8 mouse cellular contexts compared by ENCODE assay signal in the genomic region with DNA sequence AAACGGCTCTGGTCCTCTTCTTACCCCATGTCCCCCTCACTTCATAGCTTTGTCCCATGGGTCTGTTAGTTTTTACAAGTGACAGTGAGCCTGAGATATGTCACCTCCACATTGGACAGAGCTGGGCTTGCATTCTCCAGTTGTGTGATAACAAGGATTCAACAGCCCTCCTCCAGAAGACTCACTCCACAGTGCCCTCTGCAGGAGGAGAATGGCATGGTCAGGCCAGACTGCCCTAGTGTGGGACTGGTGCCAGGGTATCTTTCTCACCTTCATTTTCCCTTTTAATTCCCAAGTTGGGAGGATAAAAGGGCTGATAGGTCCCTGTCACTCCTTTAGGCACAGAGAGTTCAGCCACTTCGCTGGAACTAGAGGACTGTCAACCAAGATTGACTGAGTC.
DNase-seq lines count a peak whose midpoint lies in the region; ATAC-seq and TF ChIP-seq lines count a peak whose summit lies in the region.

No protein-coding gene starts in this region.

- H3K36me3 ChIP-seq in heart, postnatal 0 days (replicated peaks; ENCODE audit: control insufficient read depth, insufficient read depth, low read length): 0 out of 2 replicates have a peak, but pooled peaks cover 10% of the 10 kb centered on the region

- TF ChIP-seq EP300 in heart, postnatal 0 days (IDR thresholded peaks at IDR 0.05; ENCODE audit: low read depth): no peak

- intact Hi-C loops in gastrocnemius, postnatal 14 days (cut with DNase I; ENCODE audit: low total_unique reads): loop anchor here (5.0 kb wide), 1 partner anchor 312 kb away; no protein-coding TSS in a partner anchor

- peaks cover 6% of the 10 kb centered on the region; the same call in 1 of the 2 replicates for H3K4me1 ChIP-seq in heart, postnatal 0 days (ENCODE audit: control insufficient read depth, insufficient read depth)

- H3K9me3 ChIP-seq in heart, postnatal 0 days (replicated peaks; ENCODE audit: control insufficient read depth, low read length): no peaks in the 10 kb centered on the region

- peak; percentile 60 for ATAC-seq in heart, postnatal 0 days (ENCODE audit: insufficient read depth, low read depth)
- ATAC-seq in megakaryocyte progenitor cell, adult 5-6 weeks (replicated peaks; ENCODE audit: poor library complexity): peak; percentile 93
- ATAC-seq in inflammation-experienced regulatory T-cells, adult 6 months: no peak

- 31% methylated on average over 2 of the region's 2 CpGs for WGBS in heart, postnatal 0 days

- peak; percentile 65 for TF ChIP-seq CTCF in heart, postnatal 0 days (IDR thresholded peaks at IDR 0.05; ENCODE audit: low read depth)

- no peaks in the 10 kb centered on the region for H3K27me3 ChIP-seq in heart, postnatal 0 days (ENCODE audit: control insufficient read depth, insufficient read depth, low read length)

- H3K27ac ChIP-seq in heart, postnatal 0 days (ENCODE audit: low read depth): no peak overlapping the region

- DNase-seq in gastrocnemius, postnatal 14 days: peak; percentile 43
- DNase-seq in gastrocnemius, postnatal 4 days (ENCODE audit: low spot score in 2 of 2): no peak
- peak; percentile 32 to 37 for DNase-seq in B cell, adult 2 months
- peak; percentile 43 to 50 for DNase-seq in adrenal gland, postnatal 36 days
- peak; percentile 37 for DNase-seq in heart, postnatal 0 days (ENCODE audit: low spot score)
- no peak for DNase-seq in urinary bladder, postnatal 4 days (ENCODE audit: low spot score in 2 of 2)

- no peak overlapping the region for H3K4me2 ChIP-seq in heart, postnatal 0 days (ENCODE audit: low read depth, low read length)

- H3K9ac ChIP-seq in heart, postnatal 0 days (replicated peaks; ENCODE audit: low read depth, low read length): no peak overlapping the region

- no peak overlapping the region for H3K4me3 ChIP-seq in heart, postnatal 0 days (ENCODE audit: low read depth, low read length)

Comparison
In these comparisons a context has a peak if more than half of its experiments do, and no peak if none do; other contexts are left out.
1. DNase-seq: peak in gastrocnemius, postnatal 14 days (single experiment), B cell, adult 2 months (2 of 2), adrenal gland, postnatal 36 days (2 of 2) and heart, postnatal 0 days (single experiment); none in gastrocnemius, postnatal 4 days (0 of 2) and urinary bladder, postnatal 4 days (0 of 2).